Mouse (Mus musculus): ENCODE data around the gene Mast4.

Gene Mast4

DNA sequence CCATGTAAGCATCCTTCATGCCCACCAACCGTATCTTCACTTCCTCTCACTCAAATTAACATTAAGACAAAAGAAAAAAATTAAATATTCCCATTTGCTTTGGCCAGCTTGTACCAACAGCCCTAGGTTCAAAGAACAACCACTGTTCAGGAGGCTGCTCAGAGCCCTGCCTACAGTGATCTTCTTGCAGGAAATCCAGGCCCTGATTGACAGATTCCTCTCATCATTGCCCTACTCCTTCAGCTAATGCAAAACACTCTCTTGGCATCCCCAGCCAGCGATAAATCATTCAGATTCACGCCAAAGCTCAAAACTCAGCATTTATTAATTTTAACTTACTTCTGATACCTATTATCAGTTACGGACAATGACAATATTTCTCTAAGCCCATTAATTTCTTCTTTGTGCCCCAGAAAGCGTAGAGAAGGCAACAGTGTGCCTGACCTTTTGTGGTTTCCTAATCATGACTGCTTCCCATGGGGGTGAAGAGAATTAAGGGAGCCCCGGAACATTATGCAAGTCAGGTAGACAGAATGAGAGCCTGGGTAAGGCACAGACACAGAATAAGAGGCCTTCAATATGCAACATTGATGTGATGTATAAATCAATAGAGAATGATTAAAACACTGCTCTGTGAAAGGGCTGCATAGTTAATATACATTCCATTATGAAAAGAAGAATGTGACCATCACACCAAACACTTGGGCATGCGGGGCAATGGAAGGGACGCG is 135.9 kb downstream of the Mast4 start:
- ATAC-seq (ENCODE audit: low TSS enrichment) = no peak

DNA sequence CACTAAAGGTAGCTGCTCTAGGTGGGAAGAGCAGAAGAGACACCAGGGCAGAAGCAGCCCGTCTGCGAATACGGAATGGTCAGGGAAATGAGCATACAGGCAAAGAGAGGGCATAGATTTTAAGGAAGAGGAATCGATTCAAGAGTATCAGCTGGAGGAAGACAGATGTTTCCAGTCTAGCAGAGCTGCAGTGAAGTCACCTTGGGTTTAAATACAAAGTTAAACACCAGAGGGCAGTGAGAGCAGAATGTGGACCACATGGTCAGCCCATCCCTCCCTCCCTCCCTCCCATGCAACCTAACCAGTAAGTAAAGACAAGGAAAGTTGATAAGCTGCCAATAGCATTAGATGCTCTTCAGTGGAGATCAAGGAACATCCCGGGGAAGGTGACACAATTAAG is 138.0 kb downstream of the Mast4 start:
- no peak for ATAC-seq (ENCODE audit: low TSS enrichment)

DNA sequence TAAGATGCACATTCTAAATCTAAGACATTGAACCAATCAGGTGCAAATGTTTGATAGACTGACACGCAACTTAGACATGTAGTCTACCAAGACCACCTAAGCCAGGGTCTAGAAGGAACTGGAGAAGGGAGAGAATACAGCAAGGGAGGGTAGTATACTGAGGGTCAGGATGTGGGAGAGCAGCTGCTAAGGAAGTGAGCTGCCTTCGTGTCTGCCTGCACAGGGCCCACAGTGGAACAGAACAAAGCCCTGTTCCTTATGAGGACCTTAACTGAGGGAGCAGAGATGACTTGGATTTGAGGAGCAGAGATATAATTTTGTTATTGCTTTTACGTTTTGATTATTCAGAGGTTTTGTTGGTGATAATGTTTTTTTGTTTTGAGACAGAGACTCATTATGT is 138.4 kb downstream of the Mast4 start:
- no peak for ATAC-seq (ENCODE audit: low TSS enrichment)

DNA sequence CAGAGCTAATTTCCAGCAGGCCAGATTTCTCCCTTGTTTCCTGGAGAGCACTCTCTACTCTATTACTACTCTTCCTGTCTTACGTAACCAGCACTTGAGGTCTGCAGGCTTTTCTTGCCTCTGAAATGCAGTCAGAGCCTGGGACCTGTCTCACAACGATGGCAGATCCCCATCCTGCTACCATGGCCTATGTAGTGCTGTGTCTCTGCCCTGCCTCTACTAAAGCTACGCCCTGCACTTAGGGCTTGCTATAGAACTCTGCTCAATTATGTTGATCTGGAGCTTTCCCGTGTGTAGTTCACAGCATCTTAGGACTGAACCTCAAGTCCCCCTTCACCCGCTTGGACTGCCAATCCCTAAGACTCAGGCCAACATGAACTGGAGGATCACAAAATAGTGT is 150.7 kb downstream of the Mast4 start:
- ATAC-seq (ENCODE audit: low TSS enrichment) = no peak

DNA sequence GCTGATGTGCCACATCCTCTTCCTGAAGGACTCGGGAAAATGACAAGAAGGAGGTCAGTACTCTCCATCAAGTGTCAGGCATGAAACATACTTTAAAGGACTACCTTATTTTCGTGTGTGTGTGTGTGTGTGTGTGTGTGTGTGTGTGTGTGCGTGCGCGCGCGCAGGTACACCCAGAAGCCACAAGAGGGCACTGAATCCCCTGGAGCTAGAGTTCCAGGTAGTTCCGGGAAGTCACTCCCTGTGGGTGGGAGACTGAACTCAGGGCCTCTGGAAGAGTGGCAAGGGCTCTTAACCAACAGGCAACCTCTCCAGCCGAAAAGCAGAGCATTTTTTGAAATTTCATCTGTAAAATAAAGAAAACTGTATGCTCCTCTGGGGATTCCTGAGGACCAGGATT is 152.5 kb downstream of the Mast4 start:
- no peak for ATAC-seq (ENCODE audit: low TSS enrichment)

DNA sequence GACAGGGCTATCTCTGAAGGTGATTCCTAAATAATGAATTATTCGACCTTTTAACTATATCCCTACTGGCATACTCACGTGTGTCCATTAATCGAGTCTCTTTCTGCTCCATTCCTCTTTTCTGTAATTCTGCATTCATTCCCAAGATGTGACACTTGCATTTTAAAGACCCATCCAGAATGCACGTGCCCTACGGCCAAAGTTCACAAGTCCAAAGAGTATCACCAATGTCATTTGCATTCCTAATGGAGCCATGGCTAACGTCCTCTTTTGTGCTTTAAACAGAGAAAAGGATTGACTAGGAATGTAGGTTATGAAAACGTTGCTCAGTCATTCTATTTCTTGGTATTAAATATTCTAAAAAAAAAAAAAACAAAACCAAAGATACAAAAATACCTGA is 157.4 kb downstream of the Mast4 start:
- ATAC-seq (ENCODE audit: low TSS enrichment) = no peak

DNA sequence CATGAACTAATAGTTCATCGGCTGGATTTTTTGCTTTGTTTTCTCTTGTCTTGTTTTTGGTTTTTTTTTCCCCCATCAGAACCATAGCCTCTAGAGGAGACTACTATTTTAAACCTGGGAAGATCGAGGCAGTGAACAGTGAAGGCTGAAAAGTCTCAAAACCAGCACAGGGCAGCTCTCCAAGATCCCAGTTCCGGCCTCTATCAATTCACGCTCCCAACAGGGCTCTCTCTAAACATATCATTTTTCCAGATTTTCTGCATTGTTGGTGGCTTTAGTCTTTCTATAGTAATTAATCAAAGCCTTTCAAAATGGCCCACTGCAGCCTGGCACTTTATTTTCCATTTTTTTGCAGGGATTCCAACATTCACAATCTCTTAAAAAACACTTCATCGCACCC is 159.9 kb downstream of the Mast4 start:
- ATAC-seq (ENCODE audit: low TSS enrichment) = no peak

DNA sequence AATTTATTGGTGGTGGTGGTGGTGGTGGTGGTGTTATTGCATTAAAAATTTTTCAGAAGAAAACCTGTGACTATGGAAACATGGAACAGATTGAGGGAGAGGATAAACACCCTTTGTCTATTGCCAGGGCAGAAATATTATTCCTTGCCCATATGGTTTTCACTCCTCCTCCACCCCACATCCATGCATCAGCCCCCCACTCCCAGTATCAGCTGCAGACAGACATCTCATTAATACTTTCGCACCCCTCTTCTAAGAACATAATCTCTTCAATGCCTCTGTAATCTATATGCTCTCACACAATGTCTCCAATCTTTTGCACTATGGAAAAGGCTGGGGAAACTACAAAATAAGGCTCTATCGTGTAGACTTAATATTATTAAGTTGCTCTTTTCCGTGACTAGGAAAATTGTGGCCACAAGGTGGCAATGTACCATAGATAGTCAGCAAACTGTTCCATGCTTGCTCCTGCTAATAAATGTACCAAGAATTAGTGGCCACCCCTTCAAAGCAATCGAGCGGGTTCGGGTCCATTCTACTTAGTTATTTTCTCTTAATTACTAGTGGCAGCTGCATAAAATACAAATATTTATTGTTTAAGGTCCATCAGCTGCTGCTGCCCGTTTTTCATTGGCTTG is 160.6 kb downstream of the Mast4 start:
- no peak for ATAC-seq (ENCODE audit: low TSS enrichment)

DNA sequence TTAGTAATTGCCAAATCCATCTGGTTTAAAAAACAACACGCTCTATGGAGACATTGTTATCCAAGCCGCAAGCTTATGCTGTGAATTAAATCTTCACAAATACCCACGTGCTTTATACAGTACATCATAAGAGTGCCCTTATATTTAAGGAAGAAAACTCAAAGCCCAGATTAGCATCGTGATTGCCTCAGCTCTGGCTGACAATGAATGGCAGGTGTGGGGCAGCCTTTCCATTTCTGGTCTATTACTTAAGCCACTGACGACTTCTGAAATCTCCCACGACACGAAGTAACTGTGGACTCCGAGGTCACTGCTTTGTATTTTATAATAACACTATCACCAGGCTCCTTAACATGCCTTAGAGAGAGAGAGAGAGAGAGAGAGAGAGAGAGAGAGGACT is 182.4 kb downstream of the Mast4 start:
- ATAC-seq (ENCODE audit: low TSS enrichment) = no peak

DNA sequence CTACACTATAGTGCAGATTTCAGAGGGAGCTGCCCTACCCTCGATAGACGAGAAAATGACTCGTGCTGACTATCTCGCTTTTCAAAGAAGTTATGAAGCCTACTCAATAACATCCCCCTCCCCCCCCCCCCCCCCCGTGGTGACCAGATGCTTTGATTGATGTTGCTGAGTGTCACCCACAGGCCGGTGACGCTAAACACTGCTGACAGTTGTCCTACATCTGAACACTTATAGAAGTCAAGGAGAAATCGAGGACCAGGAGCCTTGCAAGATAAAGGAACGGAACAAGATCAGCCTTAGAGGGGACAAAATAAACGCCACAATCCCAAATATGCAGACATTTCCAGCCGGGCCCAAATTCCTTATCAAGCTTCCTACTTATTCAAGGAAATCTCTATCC is 183.1 kb downstream of the Mast4 start:
- no peak for ATAC-seq (ENCODE audit: low TSS enrichment)

DNA sequence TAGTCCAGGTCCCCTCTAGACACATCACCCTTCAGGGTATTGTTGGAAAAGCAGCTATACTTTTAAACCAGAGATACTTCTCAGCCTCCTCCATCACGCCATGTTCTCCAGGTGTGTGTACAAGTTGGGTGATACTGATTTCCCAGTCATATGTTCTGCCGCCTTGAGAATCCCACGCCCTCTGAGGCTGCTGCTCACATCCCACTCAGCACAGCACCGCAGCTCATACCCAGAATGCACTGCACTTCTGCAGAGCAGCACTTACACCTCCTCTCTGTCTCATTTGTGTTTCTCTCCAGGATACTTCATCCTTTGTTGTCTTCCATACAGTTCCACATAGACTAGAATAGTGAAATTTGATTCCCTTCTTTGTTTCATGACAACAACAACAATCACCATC is 183.6 kb downstream of the Mast4 start:
- ATAC-seq (ENCODE audit: low TSS enrichment) = peak; percentile 88

DNA sequence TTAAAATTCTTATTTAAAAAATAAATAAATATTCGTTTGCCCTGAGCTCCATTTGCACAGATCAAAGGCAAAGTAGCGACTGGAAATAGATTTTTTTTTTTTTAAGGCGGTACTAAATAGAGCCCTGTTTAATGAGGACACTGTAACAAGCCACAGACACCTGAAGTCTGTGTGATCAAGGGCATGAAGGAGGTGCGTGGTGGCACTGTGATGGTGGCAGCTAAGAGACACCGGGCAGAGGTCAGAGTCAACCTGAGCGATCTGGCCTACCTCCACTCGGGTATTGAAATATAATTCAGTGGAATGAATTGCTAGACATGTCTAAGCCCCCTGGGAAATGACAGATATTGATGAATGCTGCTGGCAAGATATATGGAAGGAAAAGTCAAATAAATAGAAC is 184.9 kb downstream of the Mast4 start:
- no peak for ATAC-seq (ENCODE audit: low TSS enrichment)

DNA sequence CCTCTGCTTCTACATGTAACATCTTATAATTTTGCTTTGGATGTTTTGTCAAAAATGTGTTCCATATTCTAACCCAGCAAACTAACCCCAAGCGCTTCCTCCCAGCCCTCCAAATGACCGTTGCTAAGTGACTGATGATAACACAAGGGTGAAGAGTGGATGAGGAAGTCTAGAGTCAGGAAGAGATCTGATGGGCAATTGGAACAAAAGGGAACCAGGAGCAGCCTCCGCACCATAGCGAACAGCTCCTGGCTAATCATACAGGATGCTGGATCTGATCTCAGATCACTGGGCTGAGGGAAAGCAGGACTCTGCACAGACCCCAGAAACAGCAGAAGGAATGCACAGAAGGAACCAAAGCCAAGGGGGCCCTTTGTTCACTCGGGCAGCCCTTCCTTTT is 190.0 kb downstream of the Mast4 start:
- no peak for ATAC-seq (ENCODE audit: low TSS enrichment)

DNA sequence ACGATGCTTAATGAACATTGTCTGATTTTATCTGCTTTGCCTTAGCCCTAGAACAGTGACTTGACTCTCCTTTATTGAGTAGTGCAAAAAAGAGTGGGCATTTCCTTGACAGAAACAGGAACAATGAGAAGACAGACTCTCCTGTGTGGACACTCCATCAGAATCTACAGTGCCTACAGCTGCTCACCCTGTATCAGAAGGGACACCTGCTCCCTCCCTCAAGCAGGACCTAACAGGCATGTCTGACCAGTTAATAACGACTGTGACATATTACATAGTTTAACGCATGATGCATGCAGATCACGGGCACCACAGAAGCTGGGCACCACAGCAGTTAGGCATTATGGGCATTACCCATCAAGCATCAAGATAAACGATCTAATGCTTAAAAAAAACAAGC is 193.0 kb downstream of the Mast4 start:
- no peak for ATAC-seq (ENCODE audit: low TSS enrichment)

DNA sequence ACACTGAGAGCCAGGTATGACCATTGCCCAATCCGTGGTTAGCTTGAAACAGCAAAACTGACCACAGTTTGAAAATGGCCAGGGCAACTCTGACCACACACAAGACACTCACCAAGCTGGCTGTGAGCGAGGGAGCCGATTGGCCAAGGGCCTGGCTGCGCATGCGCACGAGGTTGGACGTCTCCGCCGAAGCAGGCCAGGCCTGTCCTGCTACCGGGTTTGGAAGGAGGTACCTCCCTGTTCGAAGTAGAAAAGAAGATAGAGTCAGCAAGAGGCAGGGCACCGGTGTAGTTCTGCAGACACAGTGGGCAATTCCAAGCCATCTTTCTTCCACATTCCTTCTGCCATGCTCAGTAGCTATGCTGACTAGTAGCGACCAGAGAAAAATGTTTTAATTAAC is 194.2 kb downstream of the Mast4 start:
- ATAC-seq (ENCODE audit: low TSS enrichment) = no peak

DNA sequence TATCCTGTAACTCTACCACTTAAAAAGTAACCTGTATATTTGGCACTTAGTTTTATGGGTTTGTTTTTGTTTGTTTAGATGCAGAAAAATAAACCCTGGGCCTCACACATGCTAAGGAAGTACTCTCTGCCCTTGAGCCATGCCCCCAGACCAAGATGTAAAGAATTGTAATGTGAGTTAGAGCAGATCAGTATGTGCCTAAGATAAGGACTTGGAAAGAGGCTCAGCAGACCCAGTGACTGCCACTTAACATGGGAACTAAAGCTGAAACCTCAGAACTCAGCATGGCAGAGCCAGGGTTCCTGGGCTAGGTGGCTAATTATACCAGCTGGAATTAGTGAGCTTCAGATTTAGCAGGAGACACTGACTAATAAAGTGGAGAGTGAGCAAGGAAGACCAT is 196.0 kb downstream of the Mast4 start:
- ATAC-seq (ENCODE audit: low TSS enrichment) = no peak

DNA sequence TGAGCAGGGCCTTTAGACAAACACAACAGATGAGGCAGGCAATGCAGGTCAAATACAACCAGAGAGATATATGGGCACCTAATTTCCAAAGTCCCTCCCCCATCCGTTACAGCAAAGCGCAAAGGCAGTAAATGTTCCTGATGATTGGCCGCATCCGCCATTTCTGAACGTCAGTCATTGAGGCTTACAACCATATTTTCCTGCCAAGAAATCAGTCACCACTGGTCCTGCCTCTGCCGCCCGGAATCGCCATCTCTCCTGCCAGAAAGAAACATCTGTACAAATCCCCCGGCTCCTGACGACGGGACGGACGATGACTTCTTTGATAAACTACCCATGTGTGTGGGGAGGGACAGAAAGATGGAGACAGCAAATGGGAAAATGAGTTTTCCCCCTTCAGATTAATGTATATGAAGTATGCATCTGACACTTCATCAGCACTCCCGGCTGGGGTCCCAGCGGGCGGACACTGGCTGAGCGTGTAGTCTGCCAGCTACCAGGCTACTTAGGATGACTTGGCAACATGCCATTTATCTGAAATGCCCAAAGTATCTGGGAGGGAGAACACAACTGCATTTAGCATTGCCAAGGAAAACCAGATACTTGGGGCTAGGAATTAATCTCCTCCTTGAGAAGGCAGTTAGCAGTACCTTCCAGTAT is 198.9 kb downstream of the Mast4 start:
- ATAC-seq (ENCODE audit: low TSS enrichment) = no peak

DNA sequence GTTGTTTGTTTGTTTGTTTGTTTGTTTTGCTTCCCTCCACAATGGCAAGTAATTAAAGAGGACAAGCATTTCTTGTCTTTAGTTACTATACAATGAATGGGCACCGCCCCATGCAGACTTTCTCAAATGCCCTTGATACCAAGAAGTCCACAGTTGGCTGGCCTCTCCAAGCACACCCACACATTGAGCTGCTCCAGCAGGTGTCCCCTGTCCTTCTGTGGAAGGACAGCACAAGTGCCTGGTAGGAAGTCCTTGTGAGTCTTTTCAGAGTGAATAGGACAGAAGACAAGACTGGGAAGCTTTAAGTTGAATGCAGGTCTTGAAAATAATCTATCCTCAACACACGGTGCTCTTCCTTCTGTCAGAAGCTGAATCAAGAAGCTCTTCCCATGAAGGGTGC is 202.5 kb downstream of the Mast4 start:
- ATAC-seq (ENCODE audit: low TSS enrichment) = no peak

DNA sequence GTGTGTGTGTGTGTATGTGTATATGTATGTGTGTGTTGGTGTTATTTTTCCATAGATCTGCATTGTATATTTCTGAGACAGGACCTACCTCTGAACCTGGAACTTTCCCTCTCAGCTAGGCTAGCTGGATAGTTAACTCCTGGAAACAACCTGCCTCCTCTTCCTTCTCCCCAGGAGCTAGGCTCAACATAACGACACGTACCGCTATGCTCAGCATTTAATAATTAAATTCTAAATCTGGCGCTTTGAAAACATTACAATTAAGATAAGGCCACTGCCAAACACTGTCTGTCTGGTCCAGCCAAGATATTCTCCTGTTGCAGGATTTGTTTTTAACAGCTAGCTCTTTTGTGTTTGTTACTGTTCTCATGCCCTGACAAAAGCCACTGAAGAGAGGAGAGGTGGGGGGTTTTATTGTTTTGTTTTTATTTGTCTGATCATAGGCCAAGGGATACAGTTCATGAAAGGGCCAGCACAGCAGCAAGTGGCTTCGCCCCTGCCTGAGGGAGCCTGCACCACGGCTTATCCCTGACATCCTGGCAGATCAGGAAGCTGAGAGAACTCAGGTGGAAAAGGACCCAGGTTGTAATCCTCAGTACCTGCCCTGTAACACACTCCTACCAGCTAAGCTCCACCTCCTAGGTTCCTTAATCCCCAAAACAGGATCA is 205.0 kb downstream of the Mast4 start:
- ATAC-seq (ENCODE audit: low TSS enrichment) = no peak

DNA sequence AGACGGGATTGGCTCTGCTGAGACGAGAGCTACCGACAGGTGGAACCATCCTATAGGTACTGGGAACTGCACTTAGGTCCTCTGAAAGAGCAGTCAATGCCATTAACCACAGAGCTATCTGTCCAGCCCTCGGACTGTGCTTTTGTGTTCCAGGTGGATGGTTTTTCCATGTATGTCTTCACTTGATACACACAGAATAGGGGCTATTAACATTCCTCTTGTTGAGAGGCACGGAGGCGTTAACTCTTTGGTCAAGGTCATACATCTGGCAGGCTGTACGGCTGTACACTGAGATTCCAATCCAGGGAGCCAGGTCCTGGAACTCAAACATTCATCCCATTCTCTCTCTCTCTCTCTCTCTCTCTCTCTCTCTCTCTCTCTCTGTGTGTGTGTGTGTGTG is 205.6 kb downstream of the Mast4 start:
- ATAC-seq (ENCODE audit: low TSS enrichment) = no peak

DNA sequence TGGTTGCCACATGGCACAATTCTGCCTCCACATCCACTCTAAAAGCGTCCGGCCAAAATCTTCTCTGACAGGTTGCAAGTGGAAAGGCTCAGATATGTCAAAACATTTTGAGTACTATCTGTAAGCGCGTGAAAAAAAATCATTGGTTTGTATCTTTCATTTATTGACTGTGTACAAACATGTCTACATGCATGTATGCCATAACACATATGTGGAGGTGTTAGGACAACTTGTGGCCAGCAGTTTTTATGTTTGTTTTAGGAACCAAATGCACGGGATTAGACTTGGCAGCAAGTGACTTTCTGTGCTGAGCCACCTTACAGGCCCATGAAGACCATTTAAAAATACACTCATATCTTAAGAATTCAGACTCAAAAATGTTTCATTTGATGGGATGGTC is 206.7 kb downstream of the Mast4 start:
- ATAC-seq (ENCODE audit: low TSS enrichment) = no peak

DNA sequence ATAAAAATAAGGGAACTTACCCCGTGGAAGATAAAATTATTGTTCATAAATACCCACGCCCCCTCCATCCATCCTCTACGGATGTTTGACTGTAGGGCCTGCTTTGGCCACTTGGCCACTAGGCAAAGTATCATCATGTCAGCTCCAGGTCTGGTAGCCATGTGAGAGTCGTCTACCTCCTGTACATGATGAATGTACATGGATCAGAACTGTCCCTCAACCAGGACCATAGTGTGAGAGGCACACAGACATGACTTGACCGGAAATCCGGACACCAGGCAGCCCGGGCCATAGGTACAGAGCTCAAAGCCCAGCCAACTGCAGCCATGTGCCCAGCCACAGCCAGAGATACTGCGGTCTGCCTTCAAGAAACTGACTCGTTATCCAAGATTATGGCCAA is 210.6 kb downstream of the Mast4 start:
- no peak for ATAC-seq (ENCODE audit: low TSS enrichment)
